Mouse (Mus musculus): ENCODE results near the gene Nme7. TPM values are rescaled to one million over a fixed set of nuclear protein-coding genes. Genes with fewer than 3 reads are reported as not detected.

Gene Nme7
- polyA plus RNA-seq, 1 experiment from 2014 or later, result 11.3 TPM

DNA sequence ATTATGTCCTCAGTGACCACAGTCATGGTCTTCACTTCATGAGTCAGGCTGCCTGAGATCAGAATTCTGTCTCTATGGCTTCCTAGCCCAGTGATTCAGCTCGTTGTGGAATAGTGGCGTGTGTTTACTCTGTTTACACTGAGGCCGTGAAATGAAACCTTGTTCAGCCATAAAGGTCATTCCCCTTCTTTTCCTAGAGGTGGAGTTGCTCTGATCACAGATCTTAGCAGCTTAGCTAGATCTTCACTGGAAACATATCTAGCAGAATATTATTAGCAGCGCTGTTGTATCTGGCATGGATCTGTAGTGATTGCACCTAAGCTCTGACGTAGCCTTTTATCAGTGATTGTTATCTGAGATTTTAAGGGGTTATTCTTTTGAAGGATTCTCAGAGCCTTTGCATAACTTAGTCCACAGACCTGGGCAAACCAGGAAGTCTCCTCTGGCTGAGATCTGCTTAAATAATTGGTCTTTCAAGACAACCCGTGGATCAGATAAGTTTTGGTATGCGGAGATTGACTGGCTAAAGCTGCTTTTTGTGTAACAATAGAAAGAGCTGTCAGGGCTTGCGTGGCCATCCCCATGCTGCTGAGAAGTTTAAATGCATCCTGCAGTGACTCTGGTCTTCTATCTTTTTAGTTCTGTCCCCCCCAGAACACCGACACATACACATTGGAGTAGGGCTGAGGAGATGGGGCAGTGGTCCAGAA is 177.9 kb downstream of the Nme7 start:
- 77% methylated on average over 9 of the region's 9 CpGs for WGBS (ENCODE audit: missing documents)

DNA sequence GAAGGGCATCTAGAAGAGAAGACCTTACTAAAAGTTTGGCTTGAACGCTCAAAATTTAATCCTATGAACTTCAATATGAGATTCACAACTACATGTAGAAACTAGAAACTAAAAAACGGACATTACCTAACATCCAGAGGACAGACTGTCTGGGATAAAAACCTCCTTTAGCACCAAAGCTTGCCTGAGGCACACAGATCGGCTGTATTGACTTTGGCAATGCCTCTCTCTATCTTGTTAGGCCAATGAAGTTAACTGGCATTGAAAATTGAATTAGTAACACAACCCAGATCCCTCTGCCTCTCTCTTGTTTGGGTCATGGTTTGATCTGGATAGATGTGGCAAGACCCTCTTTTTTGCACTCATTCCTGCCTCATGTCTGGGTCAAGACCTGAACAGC is 178.9 kb downstream of the Nme7 start:
- H3K79me2 ChIP-seq (ENCODE audit: inconsistent target), result no peaks in the 10 kb centered on the region
- WGBS (ENCODE audit: missing documents), result 85% methylated on average over 3 of the region's 3 CpGs
- no peaks in the 10 kb centered on the region for H3K36me3 ChIP-seq (ENCODE audit: inconsistent target)
- no peak overlapping the region for H3K4me3 ChIP-seq (ENCODE audit: inconsistent target)
- H3K27ac ChIP-seq, result no peak overlapping the region

More for the DNA sequence above, 177.9 kb downstream of the Nme7 start:
- Histone ChIP-seq H3K36me3 (ENCODE audit: inconsistent target) (no peaks in the 10 kb centered on the region), H3K4me3 (ENCODE audit: inconsistent target) (no peak overlapping the region), H3K79me2 (ENCODE audit: inconsistent target) (no peaks in the 10 kb centered on the region), H3K27ac (no peak overlapping the region)

GRCm38 (mm10) chr1:164483728-164484127 is 179.8 kb downstream of the Nme7 start:
- no peak overlapping the region for H3K27ac ChIP-seq
- H3K79me2 ChIP-seq (ENCODE audit: inconsistent target), result no peaks in the 10 kb centered on the region
- H3K4me3 ChIP-seq (ENCODE audit: inconsistent target), result no peak overlapping the region

More at GRCm38 (mm10) chr1:164483728-164484127, 179.8 kb downstream of the Nme7 start:
- no peaks in the 10 kb centered on the region for H3K36me3 ChIP-seq (ENCODE audit: inconsistent target)

Other genes with a start within 250 kb of the Nme7 start
- 0.93 to 3.3 TPM (median 2.5 TPM) in 3 replicates for gene Sell, start 242.1 kb upstream of the Nme7 start, polyA plus RNA-seq (2018)
- 0.11 to 0.69 TPM (median 0.25 TPM) in 3 replicates for gene Selp, start 188.9 kb upstream of the Nme7 start, polyA plus RNA-seq (2018)
- gene F5, start 152.3 kb upstream of the Nme7 start, polyA plus RNA-seq (2018), result 0.12 to 0.55 TPM (median 0.23 TPM) in 3 replicates
- gene Slc19a2, start 55.1 kb upstream of the Nme7 start, polyA plus RNA-seq (2018), result 2.0 to 7.7 TPM (median 5.0 TPM) in 3 replicates
- gene Ccdc181, start 28.5 kb upstream of the Nme7 start, polyA plus RNA-seq (2018), result 5.3 to 15.9 TPM (median 5.9 TPM) in 3 replicates
- gene Blzf1, start 3.4 kb downstream of the Nme7 start, polyA plus RNA-seq (2018), result 10.0 to 21.5 TPM (median 13.1 TPM) in 3 replicates
- 0.13 to 1.1 TPM (median 0.19 TPM) in 3 replicates for gene Atp1b1, start 154.2 kb downstream of the Nme7 start, polyA plus RNA-seq (2018)

All from macrophage (primary cell).